Mouse (Mus musculus) c-Kit-negative CD71-positive TER-119-positive erythroid progenitor cells, embryonic 14.5 days (primary cell): Measurements from ENCODE around the gene 4922502D21Rik.
"Not testable (repeated sequence)": the region's sequence is repeated elsewhere in the genome, so short reads cannot be mapped to it uniquely, and the experiment has no call there.

Experiments used
- DNase-seq: peaks from one replicate; pipeline ENCODE4 v3.0.0-alpha.2; 2013; ENCODE audit warnings: low read depth, low spot score

4922502D21Rik gene

GRCm38 (mm10) chr6:129331610-129332009 lies at the start of gene 4922502D21Rik:
4922502D21Rik (minus strand) TSS chr6:129331796.
- no peak for DNase-seq

GRCm38 (mm10) chr6:129380454-129380853 lies 48.9 kb upstream of the 4922502D21Rik start:
- DNase-seq, result no peak

GRCm38 (mm10) chr6:129374937-129375471 lies 43.4 kb upstream of the 4922502D21Rik start:
- DNase-seq, result no peak

DNA sequence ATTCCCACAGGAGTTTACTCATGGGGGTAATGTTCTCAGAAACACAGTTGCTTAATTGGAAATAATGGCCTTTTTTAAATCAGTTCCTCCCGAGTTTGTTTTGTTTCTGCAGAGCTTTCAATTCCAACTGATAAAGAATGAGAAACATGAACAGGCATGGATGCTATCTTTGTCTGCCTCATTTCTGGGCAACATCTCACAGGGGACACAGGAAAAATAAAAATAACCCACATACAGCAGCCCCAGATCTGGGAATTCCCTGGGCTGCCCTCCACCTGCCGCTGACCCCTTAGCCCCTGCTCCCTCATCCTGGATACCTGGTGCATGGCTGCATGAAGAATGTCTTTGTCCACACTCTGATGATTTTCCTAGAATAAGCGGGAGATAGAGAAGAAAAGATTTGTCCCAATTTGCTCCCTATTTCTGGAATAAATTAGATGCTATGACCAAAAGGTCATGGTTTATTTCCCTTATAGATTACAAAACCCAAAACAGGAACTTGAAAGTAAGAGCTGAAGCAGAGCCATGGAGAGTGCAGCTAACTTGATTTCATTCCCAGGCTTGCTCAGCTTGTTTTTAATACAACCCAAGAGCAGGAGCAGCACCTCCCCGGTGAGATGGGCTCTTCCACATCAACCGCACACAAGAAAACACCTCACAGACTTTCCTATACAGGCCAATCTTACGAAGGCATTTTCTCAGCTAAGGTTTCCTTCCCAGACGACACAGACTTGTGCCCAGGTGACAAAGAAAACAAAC lies 38.0 kb upstream of the 4922502D21Rik start:
- no peak for DNase-seq

DNA sequence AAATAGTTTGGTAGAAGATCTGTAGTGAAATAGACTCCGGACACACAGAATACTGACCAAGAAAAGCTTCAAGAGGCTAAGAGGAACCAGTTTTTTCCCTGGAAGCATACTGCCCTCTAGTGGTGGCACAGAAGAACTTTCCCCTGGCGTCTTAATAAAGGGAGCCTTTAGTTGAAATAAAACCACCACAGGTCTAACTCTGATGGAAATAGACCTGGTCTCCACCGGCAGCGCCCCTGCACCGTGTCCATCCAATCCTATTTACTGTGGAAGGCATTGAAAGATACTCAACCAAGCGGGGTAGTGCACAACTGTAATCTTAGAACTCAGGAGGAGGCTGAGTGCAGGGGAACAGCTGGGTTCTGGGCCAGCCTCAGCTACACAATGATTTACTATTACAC lies 34.4 kb upstream of the 4922502D21Rik start:
- DNase-seq, result peak; percentile 13

GRCm38 (mm10) chr6:129363942-129364341 lies 32.3 kb upstream of the 4922502D21Rik start:
- no peak for DNase-seq

DNA sequence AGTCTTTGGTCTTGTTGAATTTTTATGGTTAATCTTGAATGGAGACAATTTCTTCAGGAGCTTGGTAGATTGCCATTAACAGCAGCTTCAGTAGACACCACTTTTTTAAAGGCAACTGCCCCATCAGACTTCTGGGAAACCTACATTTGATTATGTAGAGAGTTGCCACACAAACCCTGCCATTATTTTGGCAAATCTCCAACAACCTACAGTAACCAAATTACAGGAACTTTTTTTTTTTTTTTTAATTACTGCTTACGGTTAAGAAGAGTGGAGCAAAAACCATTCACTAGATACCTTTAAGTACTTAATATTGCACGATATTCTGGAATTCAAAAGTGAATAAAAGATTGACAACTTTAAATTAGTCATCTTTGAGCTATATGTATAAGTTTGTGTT lies 27.9 kb upstream of the 4922502D21Rik start:
- DNase-seq, result no peak

- DNase-seq, result no peak
Measured at GRCm38 (mm10) chr6:129356430-129356829, 24.8 kb upstream of the 4922502D21Rik start.

DNA sequence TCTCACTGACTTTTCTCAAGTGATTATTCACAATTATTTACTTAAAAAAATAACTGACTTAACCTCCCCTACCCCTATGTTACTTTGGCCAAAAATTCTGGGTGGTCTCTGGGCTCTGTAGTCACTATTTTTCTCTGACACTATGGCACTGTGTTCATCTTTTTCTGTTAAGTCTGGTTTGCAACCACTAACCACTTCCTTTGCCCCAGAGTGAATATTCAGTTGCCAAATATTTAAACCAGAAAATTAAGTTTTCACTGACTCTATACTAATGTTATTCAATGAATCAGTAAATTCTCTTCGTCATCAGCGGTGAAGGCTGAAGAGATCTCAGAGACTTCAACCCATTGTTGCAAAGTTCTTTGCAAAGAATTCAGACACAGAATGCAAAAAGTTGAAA lies 24.2 kb upstream of the 4922502D21Rik start:
- DNase-seq, result no peak

DNA sequence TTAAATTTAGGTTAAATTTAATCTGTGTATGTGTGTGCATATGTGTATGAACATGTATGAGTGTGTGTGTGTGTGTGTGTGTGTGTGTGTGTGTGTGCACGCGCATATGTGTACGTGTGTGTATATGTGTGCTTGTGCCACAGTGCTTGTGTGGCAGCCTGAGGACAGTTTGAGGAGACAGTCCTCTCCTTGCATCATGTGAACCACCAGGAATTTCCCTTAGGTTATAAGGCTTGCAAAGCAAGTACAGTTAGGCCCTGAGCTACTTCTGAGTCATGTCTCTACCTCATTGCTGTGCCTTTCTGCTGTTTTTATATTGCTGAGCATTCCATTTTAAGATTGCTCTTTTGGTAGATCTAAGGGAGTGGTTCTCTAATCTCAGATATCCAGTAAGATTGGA lies 19.5 kb upstream of the 4922502D21Rik start:
- DNase-seq, result no peak

GRCm38 (mm10) chr6:129349524-129350352 lies 18.1 kb upstream of the 4922502D21Rik start:
- DNase-seq, result no peak

DNA sequence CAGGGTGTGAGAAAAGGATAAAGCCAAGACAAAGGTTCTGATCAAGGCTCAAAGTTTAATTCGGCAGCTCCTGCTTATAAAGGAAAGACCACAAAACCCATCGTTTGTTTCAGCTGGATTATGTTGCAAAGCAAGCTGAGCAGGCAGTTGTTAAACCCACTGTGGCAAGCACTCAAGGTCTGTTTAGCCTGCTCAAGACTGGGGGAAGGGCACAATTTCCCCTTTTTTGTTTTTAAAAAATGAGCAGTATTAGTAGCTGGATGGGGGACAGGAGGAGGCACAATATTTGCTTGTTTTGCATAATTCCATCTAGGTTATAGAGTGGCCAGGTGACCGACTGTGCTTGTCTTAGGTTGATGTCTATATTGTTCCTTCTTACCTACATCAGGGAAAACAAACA lies 12.8 kb upstream of the 4922502D21Rik start:
- no peak for DNase-seq

GRCm38 (mm10) chr6:129342391-129342790 lies 10.8 kb upstream of the 4922502D21Rik start, which contains the start of gene Clec12a:
Clec12a (plus strand) TSS chr6:129342691.
- not testable (repeated sequence) for DNase-seq

- DNase-seq, result no peak
Measured at GRCm38 (mm10) chr6:129337751-129338150, 6.2 kb upstream of the 4922502D21Rik start.

DNA sequence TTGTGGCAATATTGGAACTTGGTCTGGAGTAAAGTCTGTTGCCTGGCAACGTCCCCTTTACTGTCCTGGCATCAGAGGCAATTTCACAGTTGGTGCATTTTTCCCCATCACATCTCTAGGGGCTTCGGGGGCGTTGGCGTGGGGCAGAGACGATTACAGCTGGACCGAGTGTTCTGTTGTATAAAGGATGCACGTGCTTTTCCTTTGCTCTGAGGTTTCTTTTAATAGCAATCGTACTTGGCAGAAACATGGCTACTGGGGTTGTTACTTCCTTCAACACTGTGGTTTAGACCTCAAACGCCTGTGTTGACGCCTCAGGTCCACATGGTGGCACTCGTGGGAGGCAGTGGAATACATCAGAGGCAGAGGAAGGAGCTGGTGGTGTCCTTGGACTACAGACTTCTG lies 2.1 kb upstream of the 4922502D21Rik start:
- no peak for DNase-seq

- no peak for DNase-seq
Measured at GRCm38 (mm10) chr6:129326568-129327150, 4.9 kb downstream of the 4922502D21Rik start.

- no peak for DNase-seq
Measured at GRCm38 (mm10) chr6:129326016-129326415, 5.6 kb downstream of the 4922502D21Rik start.

GRCm38 (mm10) chr6:129319331-129319730 lies 12.3 kb downstream of the 4922502D21Rik start:
- no peak for DNase-seq

DNA sequence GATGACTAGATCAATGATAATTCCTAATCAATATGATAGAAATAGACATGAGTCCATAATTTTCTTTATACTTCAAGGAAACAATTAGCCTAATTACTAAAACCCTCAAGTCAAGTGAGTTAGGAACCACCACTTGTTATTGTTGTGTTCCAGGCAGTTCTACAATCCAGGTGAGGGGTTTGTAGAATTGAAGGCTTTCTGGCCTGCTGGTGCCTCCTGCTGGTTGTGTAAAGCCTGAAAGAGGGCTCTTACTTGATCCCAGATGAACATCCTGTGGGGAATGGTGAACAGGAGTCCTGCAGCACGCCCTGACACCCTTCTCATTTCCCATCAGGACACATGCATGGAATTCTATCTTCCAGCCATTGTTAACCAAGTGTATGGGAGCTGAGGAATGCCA lies 13.2 kb downstream of the 4922502D21Rik start:
- DNase-seq, result no peak

GRCm38 (mm10) chr6:129316463-129316862 lies 15.1 kb downstream of the 4922502D21Rik start:
- DNase-seq, result no peak

- DNase-seq, result no peak
Measured at GRCm38 (mm10) chr6:129315698-129316097, 15.9 kb downstream of the 4922502D21Rik start.

- no peak for DNase-seq
Measured at GRCm38 (mm10) chr6:129314655-129315168, 16.9 kb downstream of the 4922502D21Rik start.
